Mouse (Mus musculus) C2C12 (cell line): ENCODE results near the gene Antxr1. TPM values are rescaled to one million over a fixed set of nuclear protein-coding genes. Genes with fewer than 3 reads are reported as not detected.

Source experiments
- H3K27me3 ChIP-seq: one replicate; pipeline ENCODE4 v1.6.1; 2011; ENCODE audit not compliant: control insufficient read depth, insufficient read depth, insufficient read length
- H3K36me3 ChIP-seq: one replicate; pipeline ENCODE4 v1.6.1; 2011; ENCODE audit not compliant: control insufficient read depth, insufficient read depth
- H3K4me3 ChIP-seq: one replicate; pipeline ENCODE4 v1.5.1; 2011; ENCODE audit warnings: mild to moderate bottlenecking, control low read depth; ENCODE audit not compliant: poor library complexity, insufficient read depth, severe bottlenecking
- H3K79me2 ChIP-seq: one replicate; pipeline ENCODE4 v1.6.1; 2011; ENCODE audit not compliant: control insufficient read depth, insufficient read depth
- H3K79me3 ChIP-seq: one replicate; pipeline ENCODE4 v1.6.1; 2011; ENCODE audit warnings: low read depth, control low read depth
- H3ac ChIP-seq: one replicate; pipeline ENCODE3; 2011; ENCODE audit warnings: low read depth; ENCODE audit not compliant: control insufficient read depth, insufficient read length
- CEBPB ChIP-seq: IDR thresholded peaks from one replicate; pipeline ENCODE4 v1.6.1; 2011; ENCODE audit warnings: low read depth, mild to moderate bottlenecking, control low read depth, moderate library complexity
- CTCF ChIP-seq: IDR thresholded peaks from one replicate; pipeline ENCODE4 v1.5.1; 2011; ENCODE audit not compliant: control insufficient read depth, insufficient read depth, insufficient read length
- FOSL1 ChIP-seq: IDR thresholded peaks from one replicate; pipeline ENCODE4 v1.8.0; 2011; ENCODE audit warnings: mild to moderate bottlenecking, low read length; ENCODE audit not compliant: poor library complexity, insufficient read depth, severe bottlenecking
- MAX ChIP-seq: IDR thresholded peaks from one replicate; pipeline ENCODE4 v1.6.1; 2011; ENCODE audit warnings: mild to moderate bottlenecking, control low read depth
- MYOD1 ChIP-seq: IDR thresholded peaks from one replicate; pipeline ENCODE4 v1.6.1; 2011; ENCODE audit warnings: low read depth; ENCODE audit not compliant: control insufficient read depth, insufficient read length
- MYOG ChIP-seq: IDR thresholded peaks from one replicate; pipeline ENCODE4 v1.6.1; 2011; ENCODE audit not compliant: control insufficient read depth, insufficient read length; ENCODE audit errors: extremely low read depth
- USF1 ChIP-seq: IDR thresholded peaks from one replicate; pipeline ENCODE4 v1.6.1; 2011; ENCODE audit warnings: low read depth, mild to moderate bottlenecking, control low read depth, moderate library complexity
- polyA plus RNA-seq: library from polyadenylated mRNA; unstranded; fragments of >200 nt; fragmentation: generic; extraction: Trizol; gene quantifications from one replicate; pipeline ENCODE4 v1.2.1, GENCODE M21; 2012; ENCODE audit warnings: missing spikeins

Gene Antxr1
- polyA plus RNA-seq, 1 experiment, result 12.5 TPM

- Histone ChIP-seq H3K79me3 (no peaks in the 10 kb centered on the region), H3ac (no peak overlapping the region), H3K36me3 (no peaks in the 10 kb centered on the region), H3K4me3 (no peak overlapping the region), H3K79me2 (no peaks in the 10 kb centered on the region), H3K27me3 (no peaks in the 10 kb centered on the region)
- peak; percentile 85 for TF ChIP-seq USF1
- no peak for TF ChIP-seq MAX
These were observed 128.1 kb downstream of the Antxr1 start for GRCm38 (mm10) chr6:87207373-87207982.

- Histone ChIP-seq H3ac (no peak overlapping the region), H3K79me3 (no peaks in the 10 kb centered on the region), H3K27me3 (no peaks in the 10 kb centered on the region), H3K4me3 (no peak overlapping the region), H3K79me2 (no peaks in the 10 kb centered on the region), H3K36me3 (no peaks in the 10 kb centered on the region)
- TF ChIP-seq FOSL1, result no peak
- TF ChIP-seq CEBPB, result no peak
- TF ChIP-seq MYOG, result no peak
- no peak for TF ChIP-seq CTCF
- TF ChIP-seq MYOD1, result no peak
- TF ChIP-seq USF1, result no peak
- TF ChIP-seq MAX, result no peak
These were observed 128.8 kb downstream of the Antxr1 start for GRCm38 (mm10) chr6:87206790-87207189.

- Histone ChIP-seq H3K27me3 (no peaks in the 10 kb centered on the region), H3K79me3 (no peaks in the 10 kb centered on the region), H3K4me3 (no peak overlapping the region), H3K36me3 (no peaks in the 10 kb centered on the region), H3ac (no peak overlapping the region), H3K79me2 (no peaks in the 10 kb centered on the region)
- no peak for TF ChIP-seq MAX
These were observed 132.2 kb downstream of the Antxr1 start for GRCm38 (mm10) chr6:87203467-87203866.

GRCm38 (mm10) chr6:87203065-87203464 is 132.6 kb downstream of the Antxr1 start:
- Histone ChIP-seq H3ac (no peak overlapping the region), H3K79me3 (no peaks in the 10 kb centered on the region), H3K4me3 (no peak overlapping the region), H3K79me2 (no peaks in the 10 kb centered on the region), H3K36me3 (no peaks in the 10 kb centered on the region), H3K27me3 (no peaks in the 10 kb centered on the region)
- no peak for TF ChIP-seq CEBPB
- TF ChIP-seq MAX, result no peak
- TF ChIP-seq CTCF, result no peak
- no peak for TF ChIP-seq USF1
- TF ChIP-seq FOSL1, result no peak
- TF ChIP-seq MYOD1, result no peak
- TF ChIP-seq MYOG, result no peak

DNA sequence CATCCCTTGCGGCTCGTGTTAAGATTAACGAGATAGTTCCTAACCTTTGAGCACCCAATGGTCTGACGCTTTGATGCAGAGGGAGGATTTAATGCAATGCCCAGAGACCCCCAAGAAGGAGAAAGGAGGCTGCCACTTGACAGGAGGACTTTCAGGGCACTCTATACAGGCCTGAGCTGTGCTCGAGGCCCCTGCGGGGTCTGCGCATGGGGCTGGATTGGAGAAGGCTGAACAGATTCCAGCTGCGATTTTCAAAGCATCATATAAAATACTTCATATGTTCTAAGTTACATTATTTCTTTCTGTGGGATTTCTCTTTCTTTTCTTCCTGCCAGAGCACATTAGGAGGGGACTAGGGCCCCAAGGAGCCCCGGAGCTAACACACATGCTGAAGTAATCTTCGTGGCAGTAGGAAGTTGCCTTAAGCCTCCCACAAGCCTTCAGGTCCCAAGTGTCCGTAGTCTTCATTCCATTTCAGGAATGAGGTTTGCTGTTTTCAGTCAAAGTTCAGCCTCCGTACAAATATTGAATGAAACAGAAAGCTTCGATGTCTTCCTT is 133.5 kb downstream of the Antxr1 start:
- Histone ChIP-seq H3K36me3 (no peaks in the 10 kb centered on the region), H3K79me2 (no peaks in the 10 kb centered on the region), H3K27me3 (no peaks in the 10 kb centered on the region), H3K4me3 (no peak overlapping the region), H3K79me3 (no peaks in the 10 kb centered on the region), H3ac (no peak overlapping the region)
- TF ChIP-seq MAX (no peak), CEBPB (no peak), MYOG (no peak), MYOD1 (no peak), USF1 (no peak), CTCF (no peak), FOSL1 (no peak)

- Histone ChIP-seq H3K79me2 (no peaks in the 10 kb centered on the region), H3K36me3 (no peaks in the 10 kb centered on the region), H3K4me3 (no peak overlapping the region), H3ac (no peak overlapping the region), H3K79me3 (no peaks in the 10 kb centered on the region), H3K27me3 (no peaks in the 10 kb centered on the region)
- TF ChIP-seq MYOD1 (no peak), CEBPB (peak; percentile 96)
These were observed 145.9 kb downstream of the Antxr1 start for GRCm38 (mm10) chr6:87189755-87190154.
